Mouse (Mus musculus): ENCODE data around the gene Pinlyp. TPM values are rescaled to one million over a fixed set of nuclear protein-coding genes. Genes with fewer than 3 reads are reported as not detected.

The Pinlyp gene
- polyA plus RNA-seq, 1 experiment from 2014 or later = not detected

GRCm38 (mm10) chr7:24577811-24578210 is 31.9 kb upstream of the Pinlyp start:
- no peak overlapping the region for H3K4me2 ChIP-seq
- H3K9me3 ChIP-seq = no peaks in the 10 kb centered on the region
- no peak overlapping the region for H3K27ac ChIP-seq
- no peak overlapping the region for H3K4me3 ChIP-seq
- no peaks in the 10 kb centered on the region for H3K4me1 ChIP-seq (replicated peaks)
- 94% methylated on average over 10 of the region's 10 CpGs for WGBS
- H3K27me3 ChIP-seq = no peaks in the 10 kb centered on the region
- no peak overlapping the region for H3K9ac ChIP-seq
- H3K36me3 ChIP-seq = no peaks in the 10 kb centered on the region; the same call in 1 of the 2 replicates
- no peak for ATAC-seq (ENCODE audit: low FRiP score)

- Histone ChIP-seq H3K27ac (no peak overlapping the region), H3K4me2 (no peak overlapping the region), H3K27me3 (no peaks in the 10 kb centered on the region), H3K36me3 (peaks cover 24% of the 10 kb centered on the region), H3K4me1 (replicated peaks) (no peaks in the 10 kb centered on the region), H3K9me3 (no peaks in the 10 kb centered on the region), H3K9ac (0 out of 2 replicates have a peak overlapping the region, but pooled peaks have one; percentile 10), H3K4me3 (no peak overlapping the region)
- no peak for ATAC-seq (ENCODE audit: low FRiP score)
- WGBS = 63% methylated on average over 12 of the region's 12 CpGs
These were observed 28.4 kb upstream of the Pinlyp start for GRCm38 (mm10) chr7:24574224-24574796.

- 57% methylated on average over 5 of the region's 5 CpGs for WGBS
- H3K36me3 ChIP-seq = peaks cover 38% of the 10 kb centered on the region
- no peak for ATAC-seq (ENCODE audit: low FRiP score)
These were observed 26.5 kb upstream of the Pinlyp start for GRCm38 (mm10) chr7:24572455-24572854.

GRCm38 (mm10) chr7:24571071-24571470 is 25.2 kb upstream of the Pinlyp start:
- H3K9me3 ChIP-seq = no peaks in the 10 kb centered on the region
- H3K4me2 ChIP-seq = no peak overlapping the region
- no peak overlapping the region for H3K27ac ChIP-seq
- H3K36me3 ChIP-seq = peaks cover 52% of the 10 kb centered on the region
- no peaks in the 10 kb centered on the region for H3K27me3 ChIP-seq
- 87% methylated on average over 4 of the region's 4 CpGs for WGBS
- H3K4me3 ChIP-seq = no peak overlapping the region
- ATAC-seq (ENCODE audit: low FRiP score) = no peak
- H3K4me1 ChIP-seq (replicated peaks) = no peaks in the 10 kb centered on the region
- peak overlapping the region; percentile 43; the same call in 1 of the 2 replicates for H3K9ac ChIP-seq

More at GRCm38 (mm10) chr7:24572455-24572854, 26.5 kb upstream of the Pinlyp start:
- H3K27me3 ChIP-seq = no peaks in the 10 kb centered on the region
- no peak overlapping the region for H3K9ac ChIP-seq
- no peak overlapping the region for H3K4me2 ChIP-seq
- H3K27ac ChIP-seq = no peak overlapping the region
- no peaks in the 10 kb centered on the region for H3K9me3 ChIP-seq
- H3K4me3 ChIP-seq = no peak overlapping the region
- no peaks in the 10 kb centered on the region for H3K4me1 ChIP-seq (replicated peaks)

- peaks cover 62% of the 10 kb centered on the region for H3K36me3 ChIP-seq
- H3K9me3 ChIP-seq = no peaks in the 10 kb centered on the region
- no peak overlapping the region for H3K4me2 ChIP-seq
- no peak overlapping the region for H3K27ac ChIP-seq
- no peaks in the 10 kb centered on the region for H3K27me3 ChIP-seq
- no peak for ATAC-seq (ENCODE audit: low FRiP score)
- no peak overlapping the region for H3K4me3 ChIP-seq
- H3K4me1 ChIP-seq (replicated peaks) = no peaks in the 10 kb centered on the region
- WGBS = 89% methylated on average over 4 of the region's 4 CpGs
- H3K9ac ChIP-seq = no peak overlapping the region
These were observed 22.6 kb upstream of the Pinlyp start for GRCm38 (mm10) chr7:24568512-24568911.

GRCm38 (mm10) chr7:24566206-24566605 is 20.3 kb upstream of the Pinlyp start:
- Histone ChIP-seq H3K9ac (no peak overlapping the region), H3K4me1 (replicated peaks) (no peaks in the 10 kb centered on the region), H3K27ac (no peak overlapping the region), H3K27me3 (no peaks in the 10 kb centered on the region), H3K4me2 (no peak overlapping the region), H3K4me3 (no peak overlapping the region), H3K36me3 (peaks cover 64% of the 10 kb centered on the region), H3K9me3 (no peaks in the 10 kb centered on the region)
- WGBS = 90% methylated on average over 9 of the region's 9 CpGs
- ATAC-seq (ENCODE audit: low FRiP score) = no peak

- 97% methylated on average over 11 of the region's 11 CpGs for WGBS
- no peak for ATAC-seq (ENCODE audit: low FRiP score)
- no peak overlapping the region for H3K4me3 ChIP-seq
- H3K9ac ChIP-seq = no peak overlapping the region
- H3K27me3 ChIP-seq = no peaks in the 10 kb centered on the region
- H3K27ac ChIP-seq = no peak overlapping the region
- H3K4me2 ChIP-seq = no peak overlapping the region
- H3K9me3 ChIP-seq = no peaks in the 10 kb centered on the region
- H3K36me3 ChIP-seq = peaks cover 64% of the 10 kb centered on the region
- H3K4me1 ChIP-seq (replicated peaks) = no peaks in the 10 kb centered on the region
These were observed 19.7 kb upstream of the Pinlyp start for GRCm38 (mm10) chr7:24565627-24566026.

GRCm38 (mm10) chr7:24564607-24565265 is 18.8 kb upstream of the Pinlyp start:
- H3K27ac ChIP-seq = no peak overlapping the region
- no peak overlapping the region for H3K9ac ChIP-seq
- peaks cover 62% of the 10 kb centered on the region for H3K36me3 ChIP-seq
- H3K27me3 ChIP-seq = no peaks in the 10 kb centered on the region
- 68% methylated on average over 6 of the region's 6 CpGs for WGBS
- no peak overlapping the region for H3K4me2 ChIP-seq
- peak; percentile 65; the same call in 1 of the 2 replicates for ATAC-seq (ENCODE audit: low FRiP score)
- H3K4me1 ChIP-seq (replicated peaks) = no peaks in the 10 kb centered on the region
- H3K9me3 ChIP-seq = no peaks in the 10 kb centered on the region
- no peak overlapping the region for H3K4me3 ChIP-seq

GRCm38 (mm10) chr7:24563837-24564206 is 17.9 kb upstream of the Pinlyp start:
- no peak overlapping the region for H3K27ac ChIP-seq
- ATAC-seq (ENCODE audit: low FRiP score) = no peak
- H3K9me3 ChIP-seq = no peaks in the 10 kb centered on the region
- no peak overlapping the region for H3K4me2 ChIP-seq
- no peaks in the 10 kb centered on the region for H3K27me3 ChIP-seq
- 90% methylated on average over 4 of the region's 4 CpGs for WGBS
- no peaks in the 10 kb centered on the region for H3K4me1 ChIP-seq (replicated peaks)
- no peak overlapping the region for H3K9ac ChIP-seq
- no peak overlapping the region for H3K4me3 ChIP-seq
- H3K36me3 ChIP-seq = peaks cover 64% of the 10 kb centered on the region

GRCm38 (mm10) chr7:24563191-24563836 is 17.4 kb upstream of the Pinlyp start:
- Histone ChIP-seq H3K36me3 (peaks cover 59% of the 10 kb centered on the region), H3K27me3 (no peaks in the 10 kb centered on the region), H3K4me3 (no peak overlapping the region), H3K9me3 (no peaks in the 10 kb centered on the region), H3K4me2 (no peak overlapping the region), H3K9ac (no peak overlapping the region), H3K27ac (no peak overlapping the region), H3K4me1 (replicated peaks) (no peaks in the 10 kb centered on the region)
- 87% methylated on average over 8 of the region's 8 CpGs for WGBS
- ATAC-seq (ENCODE audit: low FRiP score) = no peak

- ATAC-seq (ENCODE audit: low FRiP score) = no peak
- Histone ChIP-seq H3K36me3 (peaks cover 44% of the 10 kb centered on the region), H3K27me3 (no peaks in the 10 kb centered on the region), H3K4me2 (no peak overlapping the region), H3K4me3 (no peak overlapping the region), H3K9ac (no peak overlapping the region), H3K4me1 (replicated peaks) (no peaks in the 10 kb centered on the region), H3K27ac (no peak overlapping the region), H3K9me3 (no peaks in the 10 kb centered on the region)
- WGBS = 94% methylated on average over 4 of the region's 4 CpGs
These were observed 15.5 kb upstream of the Pinlyp start for GRCm38 (mm10) chr7:24561450-24561849.

GRCm38 (mm10) chr7:24555786-24556185 is 9.9 kb upstream of the Pinlyp start:
- Histone ChIP-seq H3K27ac (no peak overlapping the region), H3K9ac (no peak overlapping the region), H3K4me2 (no peak overlapping the region), H3K4me3 (no peak overlapping the region), H3K9me3 (no peaks in the 10 kb centered on the region), H3K4me1 (replicated peaks) (no peaks in the 10 kb centered on the region), H3K36me3 (peaks cover 47% of the 10 kb centered on the region), H3K27me3 (no peaks in the 10 kb centered on the region)
- ATAC-seq (ENCODE audit: low FRiP score) = no peak
- 95% methylated on average over 10 of the region's 10 CpGs for WGBS
